Mouse (Mus musculus): ENCODE measurements around the gene Calcoco2.

Calcoco2 gene

DNA sequence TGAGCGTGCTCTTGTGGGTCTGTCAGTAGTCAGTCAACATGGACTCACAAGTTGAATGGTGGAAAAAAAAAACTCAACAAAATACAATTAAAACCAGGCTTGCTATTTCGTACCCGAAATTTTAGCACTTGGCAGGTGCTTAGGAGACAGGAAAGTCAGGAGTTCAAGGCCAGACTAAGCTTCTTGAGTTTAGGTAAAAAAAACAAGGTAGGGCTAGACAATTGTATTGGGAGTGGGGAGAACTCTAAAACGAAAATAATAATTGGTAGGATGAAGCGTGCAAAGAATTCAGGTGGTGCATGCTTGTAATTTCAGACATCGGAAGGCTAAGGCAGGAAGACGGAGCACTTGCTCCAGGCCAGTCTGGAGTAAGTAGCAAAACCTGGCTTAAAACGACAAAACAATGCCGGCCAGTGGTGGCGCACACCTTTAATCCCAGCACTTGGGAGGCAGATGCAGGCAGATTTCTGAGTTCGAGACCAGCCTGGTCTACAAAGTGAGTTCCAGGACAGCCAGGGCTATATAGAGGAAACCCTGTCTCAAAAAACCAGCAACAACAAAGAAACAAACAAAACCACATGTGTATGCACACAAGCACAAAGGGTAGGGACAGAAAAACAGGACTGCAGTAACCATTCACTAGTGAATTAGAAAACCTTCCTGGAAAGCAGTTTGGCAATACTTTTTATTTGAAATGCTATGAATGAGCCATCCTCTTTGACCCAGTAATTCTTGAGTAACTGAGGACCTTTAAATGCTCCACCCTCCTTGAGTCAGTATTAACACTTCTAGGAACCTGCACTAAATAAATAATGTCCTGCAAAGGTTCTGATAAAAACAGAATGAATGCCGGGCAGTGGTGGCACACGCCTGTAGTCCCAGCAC is 35.3 kb downstream of the Calcoco2 start:
- peak; percentile 20 for DNase-seq

DNA sequence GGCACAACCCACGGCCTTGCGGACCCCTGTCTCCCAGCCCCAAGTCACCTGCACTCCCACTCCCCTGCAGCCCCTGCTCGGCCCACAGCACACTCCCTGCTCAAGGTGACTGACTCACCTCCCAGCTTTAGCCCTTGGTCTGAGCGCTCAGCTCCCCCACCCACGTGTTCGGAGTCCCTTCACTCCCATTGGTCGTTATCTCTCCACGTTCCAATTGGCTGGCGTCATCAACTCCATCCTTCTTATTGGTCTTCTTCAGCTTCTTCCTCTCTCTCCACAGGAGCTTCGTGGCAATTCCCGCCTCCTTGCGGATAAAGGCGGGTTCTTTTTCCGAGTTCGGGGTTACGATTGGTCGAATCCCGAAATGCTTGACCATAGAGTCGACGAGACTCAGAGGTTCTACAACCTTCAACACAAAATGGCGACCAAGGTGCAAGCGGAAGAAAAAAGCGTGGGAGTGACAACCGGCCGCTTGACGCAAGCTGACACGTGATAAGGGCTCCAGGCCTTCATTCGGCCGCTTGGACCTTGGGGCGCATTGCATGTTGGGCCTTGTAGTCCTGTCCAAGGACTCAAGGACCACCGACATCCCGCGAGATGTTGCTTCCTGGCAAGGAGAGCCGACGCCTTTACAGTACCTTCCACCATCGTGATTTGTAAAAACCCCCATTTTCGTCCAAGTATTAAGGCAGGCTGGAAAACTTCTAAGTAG is 36.1 kb downstream of the Calcoco2 start, which contains the start of gene Atp5g1:
Atp5g1 (minus strand) TSS at position 162 of the 712 bp plus-strand sequence.
- DNase-seq = peak; percentile 97

DNA sequence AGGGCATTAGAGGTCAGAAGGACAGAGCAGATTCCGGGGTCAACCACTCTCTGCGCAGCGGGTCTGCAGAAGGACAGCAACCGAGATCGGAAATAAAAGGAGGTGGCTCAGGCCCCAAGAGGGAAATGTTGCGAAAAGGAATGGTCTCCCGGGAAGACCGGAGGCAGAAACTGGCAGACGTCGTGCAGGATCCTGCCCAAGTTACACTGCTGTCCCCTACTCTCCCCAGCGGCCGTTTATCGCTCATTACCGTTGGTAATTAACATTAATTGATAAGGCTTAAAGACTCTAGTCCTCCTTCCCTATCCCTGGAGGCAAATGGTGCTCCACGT is 36.6 kb downstream of the Calcoco2 start:
- no peak for DNase-seq

DNA sequence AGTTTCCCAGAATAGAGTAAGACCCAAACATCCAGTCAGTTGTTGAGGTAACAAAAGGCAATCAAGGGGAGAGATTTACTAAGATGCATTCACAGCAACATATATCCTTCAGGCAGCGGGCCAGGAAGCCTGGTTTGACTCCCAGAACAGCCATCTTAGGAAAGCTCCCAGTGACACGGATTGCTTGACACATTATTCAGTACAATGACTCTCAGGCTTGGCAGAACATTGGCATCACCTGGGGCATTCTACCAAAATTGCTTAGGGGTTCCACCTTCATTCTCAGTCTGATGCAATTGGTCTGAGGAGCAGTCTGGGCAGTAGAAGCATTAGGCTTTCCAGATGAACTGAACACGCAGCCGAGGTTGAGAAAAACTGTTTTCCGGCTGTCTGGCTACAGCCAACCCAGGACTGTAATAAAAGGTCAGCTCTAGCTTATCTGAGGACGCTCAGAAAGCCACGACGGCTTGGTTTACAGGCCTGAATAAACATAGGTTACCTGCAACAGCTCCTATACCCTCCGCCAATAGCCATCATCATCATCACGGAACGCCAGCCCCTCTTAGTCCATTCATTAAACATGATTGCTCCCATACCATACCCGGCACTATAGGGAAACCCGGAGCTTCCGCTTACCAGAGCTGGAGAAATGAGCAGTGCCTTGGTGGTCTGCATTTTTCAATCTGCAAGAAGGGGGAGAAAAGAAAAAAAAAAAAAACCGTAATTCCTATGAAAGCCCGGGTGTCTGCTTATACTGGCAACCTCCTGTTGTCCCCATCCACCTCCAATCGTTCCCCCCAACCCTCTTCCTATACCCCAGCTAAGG is 37.2 kb downstream of the Calcoco2 start:
- DNase-seq = no peak

DNA sequence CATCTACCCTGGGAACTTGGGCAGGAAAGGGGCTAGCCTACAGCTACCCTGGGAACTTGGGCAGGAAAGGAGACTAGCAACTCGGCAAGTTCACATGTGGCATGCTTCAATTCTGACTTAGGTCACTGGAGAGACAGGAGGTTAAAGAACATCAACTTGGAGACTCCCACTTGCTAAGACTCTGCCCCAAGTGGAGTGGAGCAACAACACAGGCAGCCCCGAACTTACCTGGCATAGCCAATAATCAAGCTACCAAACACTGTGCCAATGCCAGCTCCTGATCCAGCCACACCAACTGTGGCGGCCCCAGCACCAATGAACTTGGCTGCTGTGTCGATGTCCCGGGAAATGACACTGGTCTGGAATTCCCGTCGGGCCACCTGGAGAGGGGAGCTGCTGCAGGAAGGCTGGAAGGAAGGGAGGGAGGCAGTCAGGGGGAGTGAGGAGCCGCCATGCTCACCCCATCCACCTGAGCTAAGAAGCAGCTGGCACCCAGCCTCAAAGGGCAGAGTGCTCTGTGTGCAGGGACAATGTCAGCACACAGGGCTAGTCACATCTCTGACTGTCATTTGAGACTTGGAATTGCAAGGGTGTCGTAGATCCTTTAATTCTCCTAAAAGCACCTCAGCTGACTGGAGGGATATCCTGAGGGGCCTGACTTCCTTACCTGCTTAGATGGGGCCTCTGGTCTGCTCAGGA is 38.3 kb downstream of the Calcoco2 start:
- no peak for DNase-seq

DNA sequence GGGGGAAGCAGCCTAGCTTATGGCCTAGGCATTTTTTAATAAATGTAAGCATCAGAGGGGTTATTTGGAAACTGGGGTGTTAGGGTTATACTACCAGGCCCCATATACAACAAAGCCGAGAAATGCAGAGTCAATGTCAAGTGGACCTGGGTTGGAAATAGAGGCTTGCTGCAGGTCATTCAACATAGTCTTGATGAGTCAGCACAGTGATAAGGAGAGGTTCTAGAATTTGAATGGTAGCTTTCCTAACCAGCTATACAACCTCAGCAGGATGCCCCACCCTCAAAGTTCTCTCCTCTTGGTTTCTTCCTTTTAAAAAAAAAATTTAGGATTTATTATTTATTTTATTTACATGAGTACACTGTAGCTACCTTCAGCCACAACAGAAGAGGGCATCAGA is 40.8 kb downstream of the Calcoco2 start:
- no peak for DNase-seq

DNA sequence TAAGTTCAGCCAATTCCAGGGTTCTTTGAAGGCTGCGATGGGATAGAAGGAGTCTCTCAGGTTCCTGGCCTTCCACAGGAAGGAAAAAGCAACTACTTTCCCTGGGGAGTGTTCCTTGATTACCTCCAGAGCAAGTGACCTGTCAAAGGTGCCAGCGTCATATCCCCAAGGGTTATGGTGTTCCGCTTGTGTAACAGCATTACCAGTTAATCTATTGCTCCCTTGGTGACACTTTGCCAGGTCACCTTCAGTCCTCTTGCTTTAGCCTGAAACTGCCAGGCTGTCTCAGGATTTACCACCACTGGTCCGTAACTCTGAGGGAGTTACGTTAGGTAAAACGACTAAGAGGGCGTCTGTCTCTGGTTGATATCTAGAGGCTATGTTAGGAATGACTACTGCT is 41.4 kb downstream of the Calcoco2 start:
- no peak for DNase-seq

DNA sequence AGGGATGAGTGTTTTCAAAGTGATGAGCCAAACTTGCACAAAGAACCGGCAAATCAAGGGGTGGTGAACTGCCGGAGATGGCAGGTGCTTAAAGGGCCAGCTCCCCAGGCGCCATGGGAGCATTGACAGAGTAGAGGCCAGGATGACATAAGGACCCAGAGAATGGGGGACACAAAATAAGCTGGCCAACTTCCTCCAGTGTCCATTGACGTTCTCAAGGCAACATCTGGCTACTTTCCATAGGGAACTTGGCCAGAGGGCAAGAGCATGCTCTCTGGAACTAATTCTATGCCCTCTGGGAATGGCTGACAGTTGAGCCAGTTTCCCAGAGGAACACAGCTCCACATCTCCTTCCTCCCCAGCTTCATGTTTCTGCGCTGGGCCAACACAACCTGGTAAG is 43.5 kb downstream of the Calcoco2 start:
- DNase-seq = no peak

DNA sequence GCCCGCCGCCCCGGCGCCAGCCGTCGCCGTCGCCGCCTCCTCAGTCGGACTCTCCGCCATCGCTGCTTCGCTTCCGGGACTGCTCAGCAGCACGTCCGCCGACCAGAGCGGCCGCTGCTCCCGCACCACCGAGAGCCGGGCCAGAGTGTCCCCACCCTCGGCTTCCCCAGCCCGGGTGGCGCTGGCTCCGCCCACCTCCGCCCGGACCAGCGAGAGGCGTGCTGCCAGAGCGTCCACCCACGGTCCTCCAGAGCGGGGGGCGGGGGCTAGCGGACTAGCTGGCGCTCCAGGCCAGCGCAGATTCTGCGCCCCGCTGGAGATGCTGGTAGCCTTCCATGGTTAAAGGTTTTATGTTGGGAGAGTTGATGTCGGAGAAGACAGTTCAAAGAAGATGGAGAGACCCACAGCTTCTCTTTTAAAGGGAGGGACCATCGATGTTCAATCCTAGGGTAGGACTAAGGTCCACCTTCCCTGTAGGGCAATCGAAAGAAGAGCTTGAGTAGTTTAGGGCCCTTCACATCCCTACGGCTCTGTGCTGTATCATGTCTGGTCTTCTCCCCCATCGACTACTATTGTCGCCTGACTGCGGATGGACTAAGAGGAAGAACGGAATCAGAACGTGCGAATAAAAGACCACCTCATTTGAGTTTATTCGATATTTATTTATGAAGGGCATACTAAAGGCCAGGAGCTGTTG is 46.4 kb downstream of the Calcoco2 start, which contains the start of gene Ube2z:
Ube2z (minus strand) TSS at position 174 of the 697 bp plus-strand sequence.
- peak; percentile 98 for DNase-seq

DNA sequence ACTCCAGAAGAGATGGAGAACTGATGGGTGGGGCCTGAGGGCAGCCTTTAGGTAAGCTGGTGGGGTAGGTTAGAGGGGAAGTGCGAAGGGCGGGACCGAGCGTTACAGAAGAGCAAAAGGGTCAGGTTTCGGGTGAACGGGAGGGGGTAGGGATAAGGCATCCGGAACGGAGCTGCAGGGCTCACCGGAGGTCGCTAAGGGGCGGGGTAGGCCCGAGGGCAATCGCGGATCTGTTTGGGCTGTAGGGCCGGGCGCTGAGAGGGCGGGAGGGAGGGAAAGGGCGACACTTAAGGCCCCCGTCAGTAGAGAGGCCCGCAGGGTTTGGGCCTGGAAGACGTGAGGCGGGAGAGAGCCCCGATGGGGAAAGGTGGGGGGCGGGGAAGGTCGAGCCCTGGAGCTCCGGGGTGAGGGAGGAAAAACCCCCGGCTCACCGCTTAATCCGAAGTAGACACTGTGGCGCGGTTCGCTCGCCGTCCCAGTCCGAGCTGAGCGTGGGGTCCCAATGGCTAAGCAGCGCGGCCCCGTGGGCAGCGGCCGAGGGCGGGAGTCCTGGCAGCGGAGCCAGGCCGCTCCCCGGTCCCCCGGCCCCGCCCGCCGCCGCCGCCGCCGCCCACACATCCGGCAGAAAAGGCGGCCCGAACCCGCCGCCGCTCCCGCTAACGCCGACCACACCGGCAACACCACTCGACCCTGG is 47.1 kb downstream of the Calcoco2 start:
- DNase-seq = peak; percentile 75

DNA sequence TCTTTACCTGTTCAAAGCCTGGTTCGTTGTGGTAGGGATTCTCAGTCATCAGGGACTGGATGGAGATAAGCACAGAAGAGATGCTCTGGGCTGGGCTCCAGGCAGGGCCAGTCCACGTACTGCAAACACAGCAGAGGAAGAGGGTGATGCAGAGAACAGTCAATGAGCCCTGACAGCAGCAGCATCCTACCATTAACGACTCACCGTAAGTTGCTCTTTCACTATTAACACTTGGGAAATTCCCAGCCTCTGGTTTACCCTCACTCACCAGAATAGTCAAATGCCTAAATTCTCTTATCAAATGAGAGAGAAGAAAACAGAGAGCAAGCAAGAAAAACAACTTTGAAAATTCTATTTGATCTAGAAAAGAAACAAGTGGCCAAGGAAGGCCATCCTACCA is 53.5 kb downstream of the Calcoco2 start:
- no peak for DNase-seq

DNA sequence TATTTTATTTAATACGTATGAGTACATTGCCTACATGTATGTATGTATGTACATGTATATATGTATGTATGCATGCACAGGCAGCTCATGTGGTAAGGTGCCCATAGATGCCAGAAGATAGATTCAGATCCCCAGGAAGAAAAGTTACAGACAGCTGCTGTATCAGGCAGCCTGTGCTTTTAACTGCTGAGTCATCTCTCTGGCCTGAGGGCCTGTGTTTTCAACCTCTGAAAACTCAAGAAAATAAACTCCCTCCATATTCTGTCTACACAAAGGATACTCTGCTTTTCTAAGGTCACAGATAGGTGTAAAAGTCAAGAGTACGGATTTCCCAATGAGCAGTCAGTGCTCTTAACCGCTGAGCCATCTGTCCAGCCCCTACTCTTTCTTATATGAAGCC is 60.9 kb downstream of the Calcoco2 start:
- no peak for DNase-seq

DNA sequence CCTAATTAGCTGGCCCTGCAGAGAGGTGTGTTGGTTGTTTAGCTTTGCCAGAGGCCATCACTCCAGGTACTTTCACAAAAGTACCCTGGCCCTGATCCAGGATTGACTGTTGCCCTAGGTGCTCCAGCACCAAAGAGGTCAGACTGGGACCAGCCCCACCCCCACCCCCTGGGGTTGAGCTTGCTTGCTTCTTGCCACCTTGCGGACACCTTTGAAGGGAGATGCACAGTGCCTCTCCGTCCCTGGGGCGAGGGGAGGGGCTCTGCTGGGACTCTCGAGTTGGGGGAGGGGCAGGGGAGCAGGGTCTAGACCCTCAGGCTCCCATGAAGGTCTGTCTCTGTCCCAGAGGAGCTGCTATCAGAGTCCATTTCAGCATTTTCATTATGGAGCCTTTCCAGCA is 61.8 kb downstream of the Calcoco2 start:
- DNase-seq = no peak
